Mouse (Mus musculus): ENCODE measurements at regions not wholly inside any gene's neighbourhood (a gene's known extent, or its start where the extent isn't known, plus 50 kb on each side); places are given as distances from the start of the nearest gene placed in this dataset.
A peak's percentile ranks its signal among the peaks of the same experiment; 100 is the strongest.

GRCm38 (mm10) chr1:30362072-30362769 is 511.5 kb downstream of the Phf3 start:
- DNase-seq (ENCODE audit: inconsistent ontology term), result no peak

GRCm38 (mm10) chr1:30320657-30321262 is 553.0 kb downstream of the Phf3 start:
- no peak for DNase-seq (ENCODE audit: inconsistent ontology term)

- DNase-seq (ENCODE audit: inconsistent ontology term), result no peak
These were observed 555.5 kb downstream of the Phf3 start for GRCm38 (mm10) chr1:30318195-30318594.

- no peak for DNase-seq (ENCODE audit: inconsistent ontology term)
These were observed 584.6 kb downstream of the Phf3 start for GRCm38 (mm10) chr1:30289073-30289472.

GRCm38 (mm10) chr1:30262418-30262817 is 611.3 kb downstream of the Phf3 start:
- DNase-seq (ENCODE audit: inconsistent ontology term), result no peak

- DNase-seq (ENCODE audit: inconsistent ontology term), result no peak
These were observed 614.2 kb downstream of the Phf3 start for GRCm38 (mm10) chr1:30259547-30259946.

- no peak for DNase-seq (ENCODE audit: inconsistent ontology term)
These were observed 656.9 kb downstream of the Phf3 start for GRCm38 (mm10) chr1:30216764-30217348.

- DNase-seq (ENCODE audit: inconsistent ontology term), result no peak
These were observed 669.0 kb downstream of the Phf3 start for GRCm38 (mm10) chr1:30204608-30205262.

- no peak for DNase-seq (ENCODE audit: inconsistent ontology term)
These were observed 697.5 kb downstream of the Phf3 start for GRCm38 (mm10) chr1:30176225-30176624.

GRCm38 (mm10) chr1:30144997-30145396 is 728.7 kb downstream of the Phf3 start:
- DNase-seq (ENCODE audit: inconsistent ontology term), result peak; percentile 11

- no peak for DNase-seq (ENCODE audit: inconsistent ontology term)
These were observed 759.5 kb downstream of the Phf3 start for GRCm38 (mm10) chr1:30114186-30114585.

Data from Muller cell, postnatal 12 days (primary cell).